Mouse (Mus musculus) right cerebral cortex, postnatal 25 days (tissue): ENCODE data around the gene Pla2g2f.

Experiments
- DNase-seq: peaks from one replicate; pipeline ENCODE4 v3.0.0; 2022

The Pla2g2f gene

DNA sequence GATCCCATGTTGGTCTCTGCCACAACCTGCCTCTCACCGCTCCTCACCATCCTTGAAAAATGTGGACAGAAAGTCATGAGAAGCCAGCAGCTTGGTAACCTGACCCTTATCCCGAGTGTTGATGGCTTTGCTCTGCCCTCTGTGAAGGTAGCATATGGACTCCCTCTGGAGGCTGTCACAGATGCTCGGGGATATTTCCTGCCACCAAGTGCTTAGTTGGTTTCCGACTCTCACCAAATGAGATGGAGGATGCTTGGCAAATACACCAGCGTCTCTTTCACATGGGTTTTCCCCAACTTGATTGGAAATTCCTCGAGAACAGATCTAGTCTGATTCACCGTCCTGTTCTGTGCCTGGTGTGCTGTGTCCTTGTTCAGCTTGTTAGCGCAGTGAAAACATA, 44.8 kb downstream of the Pla2g2f start:
- DNase-seq = no peak

DNA sequence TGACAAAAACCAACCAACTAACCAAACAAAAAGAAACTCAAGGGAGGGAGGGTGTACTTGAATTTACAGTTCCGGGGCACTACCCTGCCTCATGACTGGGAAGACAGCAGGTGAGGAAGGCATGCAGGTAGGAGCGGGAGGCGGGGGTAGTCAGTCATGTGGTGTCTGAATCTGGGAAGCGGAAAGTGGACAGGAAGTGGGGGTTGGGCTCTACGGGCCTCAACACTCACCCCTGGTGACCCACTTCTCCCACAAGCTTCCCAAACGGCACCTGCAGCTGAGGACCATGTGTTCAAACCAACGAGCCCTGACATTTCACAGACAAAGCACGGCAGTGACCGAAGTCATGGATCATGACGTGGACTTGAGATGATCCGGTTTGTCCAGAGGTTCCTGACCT, 45.3 kb downstream of the Pla2g2f start:
- DNase-seq = no peak

DNA sequence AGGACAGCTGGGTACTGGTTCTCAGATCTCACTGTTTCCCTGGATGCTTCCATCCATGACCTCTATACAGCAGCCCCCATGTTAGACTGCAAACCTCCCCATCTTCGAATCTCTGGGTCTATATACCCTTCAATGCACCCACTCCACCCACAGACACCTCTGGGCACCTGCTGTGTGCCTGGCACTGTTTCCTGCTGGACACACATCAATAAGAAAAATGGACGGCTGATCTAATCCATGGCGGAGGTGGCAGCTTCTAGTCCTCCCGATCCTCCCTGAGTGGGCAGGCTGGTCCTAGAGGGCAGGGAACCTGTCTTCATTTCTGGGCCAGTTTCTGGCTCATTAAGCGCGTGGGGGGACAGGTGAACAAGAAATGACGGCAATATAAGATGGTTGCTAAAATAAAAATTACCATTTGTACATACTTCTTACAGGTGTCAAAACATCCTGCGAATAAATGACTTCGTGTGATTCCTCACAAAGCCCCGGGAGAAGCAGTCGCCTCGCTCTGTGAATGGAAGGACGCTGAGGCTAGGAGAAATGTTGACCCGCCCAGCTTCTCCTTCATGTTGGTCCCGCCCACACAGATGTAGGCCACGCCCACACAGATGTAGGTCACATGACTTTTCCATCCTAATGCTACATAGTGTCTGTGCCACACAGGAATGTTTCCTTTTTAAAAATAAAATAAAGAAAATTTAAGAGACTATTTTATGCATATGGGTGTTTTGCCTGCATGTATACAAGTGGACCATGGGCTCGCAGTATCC, 46.2 kb downstream of the Pla2g2f start:
- DNase-seq = no peak

DNA sequence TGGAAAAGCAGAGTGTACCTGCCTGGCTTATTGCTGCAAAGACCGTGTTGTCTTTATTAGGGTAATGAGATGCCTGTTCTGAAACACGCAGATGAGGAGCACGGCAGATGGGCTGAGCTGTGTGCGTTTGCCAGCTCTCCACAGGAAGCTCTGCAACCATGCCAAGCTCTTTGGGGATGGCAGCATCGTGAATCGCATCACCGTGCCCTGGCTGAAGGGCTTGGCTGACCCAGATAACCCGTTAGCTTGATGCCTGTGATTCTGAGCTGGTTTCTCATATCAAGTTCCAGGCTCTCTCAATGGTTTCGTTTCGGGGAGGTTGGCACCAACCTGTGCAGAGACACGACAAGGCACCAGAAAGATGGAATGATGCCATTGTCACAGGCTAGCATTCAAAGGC, 46.8 kb downstream of the Pla2g2f start:
- no peak for DNase-seq

DNA sequence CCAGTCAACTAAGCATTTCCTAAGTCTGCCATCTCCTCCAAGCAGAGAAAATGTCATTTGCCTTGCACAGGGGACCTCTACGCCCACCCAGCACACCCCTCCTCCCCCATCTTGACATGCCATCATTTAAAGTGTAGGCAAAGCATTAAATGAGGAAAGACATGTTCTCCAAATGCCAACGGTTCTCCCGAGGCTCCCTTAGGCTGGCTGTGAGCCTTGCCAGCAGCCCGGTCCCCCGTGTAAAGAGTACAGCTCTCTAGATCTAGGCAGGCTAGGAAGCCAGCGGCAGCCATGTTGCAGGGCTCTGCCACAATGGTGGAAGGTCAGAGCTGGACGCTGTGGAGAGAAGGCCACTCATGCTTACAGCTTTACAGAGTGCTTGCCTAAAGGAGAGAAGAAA, 47.5 kb downstream of the Pla2g2f start:
- DNase-seq = no peak

DNA sequence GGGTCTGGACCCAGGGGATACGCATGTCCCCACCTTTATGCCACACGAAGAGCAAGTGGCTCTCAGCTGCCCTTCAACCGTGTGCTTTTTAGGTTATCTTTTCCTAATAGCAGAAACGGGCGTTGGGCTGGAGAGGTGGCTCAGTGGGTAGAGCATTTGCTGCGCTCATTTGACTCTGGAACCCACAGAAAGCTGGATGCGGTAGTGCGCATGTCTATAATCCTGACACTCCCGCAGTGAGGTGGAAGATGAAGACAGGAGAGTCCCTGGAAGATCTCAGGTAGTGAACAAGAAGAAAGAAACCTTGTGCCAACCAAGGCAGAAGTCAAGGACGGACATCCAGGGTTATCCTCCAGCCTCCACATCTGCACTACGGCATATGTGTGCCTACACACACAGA, 48.2 kb downstream of the Pla2g2f start:
- no peak for DNase-seq

DNA sequence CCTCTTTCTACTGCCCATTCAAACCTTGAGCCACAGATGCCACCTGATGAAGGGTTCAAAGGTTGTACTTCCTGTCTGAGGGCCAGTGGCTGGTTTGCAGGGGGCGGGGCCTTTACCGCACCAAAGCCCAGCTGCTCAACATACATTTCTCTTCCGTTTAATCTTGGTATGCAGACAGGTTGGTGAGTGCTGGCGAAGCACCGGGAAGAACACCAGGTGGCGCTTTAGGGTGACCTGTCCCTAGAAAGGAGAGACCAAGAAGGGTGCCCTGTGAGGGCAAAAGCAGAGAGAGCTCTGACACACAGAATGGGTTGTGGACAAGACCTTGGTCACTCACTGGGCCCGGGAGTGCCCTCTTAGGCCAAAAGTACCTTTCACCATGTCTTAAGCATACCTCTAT, 48.8 kb downstream of the Pla2g2f start:
- DNase-seq = no peak

DNA sequence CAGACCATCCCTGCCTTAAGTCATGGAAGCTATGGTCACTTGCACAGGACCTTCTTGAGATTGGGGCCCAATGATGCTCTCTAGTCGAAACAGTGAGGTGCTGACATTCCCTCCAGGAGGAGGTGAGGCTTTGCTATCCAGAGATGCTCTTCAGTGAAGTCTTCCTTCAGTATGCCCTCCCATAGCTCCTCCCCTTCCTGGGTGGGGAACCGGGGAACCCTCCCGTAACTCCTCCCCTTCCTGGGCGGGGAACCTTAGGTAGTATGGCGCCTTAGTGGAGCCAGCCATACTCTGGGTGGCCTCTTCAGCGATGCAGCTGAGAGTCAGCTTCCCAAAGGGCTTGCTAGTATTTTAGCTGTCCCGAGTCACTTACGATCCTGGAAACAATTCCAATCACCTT, 50.8 kb downstream of the Pla2g2f start:
- no peak for DNase-seq

DNA sequence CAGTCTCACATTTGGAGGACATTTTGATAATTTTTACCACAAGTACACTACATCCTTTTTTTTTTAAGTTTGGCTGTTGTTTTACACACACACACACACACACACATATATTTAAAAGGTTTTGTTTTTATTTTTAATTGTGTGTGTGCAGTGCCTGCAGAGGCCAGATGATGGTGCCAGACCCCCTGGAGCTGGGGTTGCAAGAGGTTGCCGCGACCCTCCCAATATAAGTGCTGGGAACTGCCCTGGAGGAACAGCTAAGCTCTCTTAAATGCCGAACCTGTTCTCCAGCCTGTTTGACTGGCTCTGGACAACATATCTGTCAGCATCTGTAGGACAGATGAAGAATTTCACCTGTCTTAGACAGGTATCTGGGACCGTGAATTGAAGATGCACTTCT, 53.3 kb downstream of the Pla2g2f start:
- no peak for DNase-seq

DNA sequence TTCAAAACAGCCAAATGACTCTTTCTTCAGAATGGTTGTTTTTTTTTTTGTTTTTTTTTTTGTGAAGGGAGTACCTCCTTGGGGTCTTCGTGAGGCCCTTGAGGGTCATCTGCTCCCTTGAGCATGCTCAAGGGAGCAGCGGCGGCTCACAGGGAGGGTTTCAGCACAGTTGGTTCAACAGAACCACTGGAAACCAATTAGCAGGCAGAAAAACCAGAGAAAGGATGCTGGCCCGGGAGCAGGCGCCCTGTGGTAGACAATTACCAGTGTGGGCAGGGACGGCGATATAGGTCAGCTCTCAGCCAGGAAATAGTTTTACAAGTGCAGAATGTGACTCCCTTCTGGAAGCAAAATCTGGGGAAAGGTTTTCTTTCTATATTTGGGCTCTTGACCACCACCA, 53.8 kb downstream of the Pla2g2f start:
- peak; percentile 3 for DNase-seq

DNA sequence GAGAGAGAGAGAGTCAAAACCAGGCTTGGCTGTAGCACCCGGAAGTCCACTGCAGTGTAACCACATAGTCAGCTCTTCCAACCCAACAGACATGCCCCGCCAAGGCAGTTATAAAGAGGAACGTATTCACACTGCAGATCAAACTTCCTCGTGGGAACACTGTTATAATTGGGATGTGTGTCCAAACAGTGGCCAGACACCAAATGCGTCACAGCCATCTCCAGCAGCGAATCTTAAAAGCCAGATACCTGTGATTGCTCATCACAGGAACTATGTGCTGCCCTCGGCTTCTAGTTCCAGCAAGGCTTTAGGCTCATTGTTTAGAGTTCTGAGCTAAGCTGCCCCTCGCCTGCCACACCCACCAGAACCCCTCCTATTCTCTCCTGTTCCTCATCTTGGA, 54.9 kb downstream of the Pla2g2f start:
- peak; percentile 27 for DNase-seq

DNA sequence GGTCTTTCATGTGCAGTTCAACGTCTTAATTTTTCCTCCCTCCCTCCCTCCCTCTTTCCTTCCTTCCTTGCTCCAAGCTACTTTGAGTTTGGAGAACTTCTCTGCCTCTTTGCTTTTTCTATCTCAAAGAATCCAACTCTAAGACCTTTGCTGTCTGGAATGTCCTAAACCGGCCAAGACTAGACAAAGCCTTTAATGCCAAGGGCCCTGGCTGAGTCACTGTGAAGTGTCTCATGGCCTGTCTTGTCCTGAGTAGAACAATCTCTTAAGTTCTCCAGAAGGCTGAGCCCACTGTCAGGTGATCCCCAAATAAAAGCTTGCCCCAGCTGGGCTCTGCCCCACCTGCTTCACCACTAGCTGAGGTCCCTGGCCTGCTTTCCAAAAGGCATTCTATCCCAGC, 55.4 kb downstream of the Pla2g2f start:
- no peak for DNase-seq

DNA sequence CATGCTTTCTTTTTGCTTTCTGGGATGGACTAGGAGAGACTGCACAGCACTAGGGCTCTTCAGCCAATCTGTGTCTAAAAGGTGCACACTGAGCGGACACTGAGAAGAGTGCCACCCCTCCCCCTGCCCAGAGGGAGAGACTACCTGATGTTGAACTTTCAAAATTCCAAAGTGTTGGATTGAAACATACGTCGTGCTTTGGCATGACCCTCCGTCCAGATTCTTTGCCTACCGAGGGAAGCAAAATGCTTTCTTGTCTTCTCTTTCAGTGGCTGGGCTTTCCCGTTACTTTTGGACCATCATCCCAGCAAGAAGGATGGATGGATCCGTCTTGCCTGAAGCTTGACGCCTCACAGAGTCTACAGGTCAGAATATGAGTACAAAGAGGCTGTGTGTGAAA, 56.3 kb downstream of the Pla2g2f start:
- no peak for DNase-seq
